Mouse (Mus musculus): ENCODE measurements at regions not wholly inside any gene's neighbourhood (a gene's known extent, or its start where the extent isn't known, plus 50 kb on each side); places are given as distances from the start of the nearest gene placed in this dataset.

DNA sequence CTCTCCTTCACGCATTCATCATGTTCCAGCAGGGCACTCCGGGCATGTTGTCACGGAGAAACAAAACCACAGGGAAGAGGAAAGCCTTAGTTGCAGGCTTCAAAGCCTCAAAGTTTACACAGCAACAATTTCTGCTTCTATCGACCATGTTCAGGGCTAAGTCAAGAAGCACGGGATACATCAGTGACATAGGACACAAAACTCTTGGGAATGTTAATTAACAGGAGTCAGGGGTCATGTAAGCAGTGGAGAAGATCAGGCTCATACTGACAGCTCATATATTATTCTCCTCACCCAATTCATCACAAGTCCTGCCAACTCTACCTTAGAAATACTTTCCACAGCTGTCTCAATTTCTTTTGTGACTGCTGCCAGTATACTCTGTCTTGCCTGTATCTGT is 133.0 kb upstream of the Btbd3 start:
- DNase-seq (ENCODE audit: extremely low read depth, insufficient read length, low spot score), result no peak

DNA sequence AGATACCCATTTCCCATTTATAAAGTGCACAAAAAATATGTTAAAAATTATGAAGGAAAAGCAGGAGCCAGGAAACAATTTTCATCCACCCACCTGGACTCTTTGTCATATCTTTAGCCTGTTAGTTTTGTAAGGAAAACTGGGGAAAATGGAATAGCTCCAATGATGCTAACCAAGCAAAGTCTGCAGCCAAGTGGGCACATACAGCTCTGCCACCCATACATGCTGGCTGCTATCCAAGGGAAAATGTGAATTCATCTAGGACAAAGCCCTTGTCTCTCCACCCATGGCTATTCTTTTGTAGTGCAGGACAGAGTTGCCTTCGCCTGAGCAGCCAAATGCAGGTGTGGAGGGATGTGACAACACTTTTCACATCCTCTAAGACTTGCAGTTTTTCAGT is 135.5 kb upstream of the Btbd3 start:
- DNase-seq (ENCODE audit: extremely low read depth, insufficient read length, low spot score), result no peak

DNA sequence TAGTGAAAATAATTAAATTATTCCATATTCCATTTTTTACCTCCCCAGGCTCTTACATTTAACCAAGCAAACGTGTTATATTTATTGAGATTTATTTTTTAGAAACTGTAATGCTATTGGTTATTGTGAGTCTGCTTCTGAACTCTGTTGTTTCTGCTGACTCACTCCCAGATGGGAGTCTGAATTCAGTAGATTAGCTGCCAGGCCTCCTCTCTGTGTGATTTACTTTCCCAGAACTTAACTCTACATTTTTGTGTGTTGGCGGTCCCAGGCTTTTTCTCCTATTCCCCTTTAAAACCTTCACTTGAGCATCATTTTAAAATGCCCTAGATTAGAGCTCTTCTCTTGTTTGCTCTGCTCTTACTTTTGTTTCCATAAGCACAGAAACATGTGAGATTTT is 136.2 kb upstream of the Btbd3 start:
- DNase-seq (ENCODE audit: extremely low read depth, insufficient read length, low spot score), result no peak

DNA sequence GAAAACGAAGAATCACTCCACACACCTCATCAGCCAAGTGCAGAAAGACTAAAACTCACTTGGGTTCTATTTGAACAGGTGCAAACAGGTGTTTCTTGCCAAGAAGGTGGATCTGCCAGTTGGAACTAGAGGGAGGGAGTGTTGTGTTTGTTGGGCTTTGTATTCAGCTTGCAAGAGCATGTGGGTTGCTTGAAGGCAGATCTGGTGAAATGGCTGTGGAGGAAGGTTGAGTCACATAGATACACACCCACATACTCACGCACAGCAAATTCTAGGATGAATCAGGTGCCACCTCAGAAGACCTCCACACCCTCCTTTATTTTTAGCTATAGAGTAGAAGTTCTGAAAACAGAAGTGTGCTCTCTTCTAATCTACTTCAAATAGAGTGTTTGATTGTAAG is 156.6 kb upstream of the Btbd3 start:
- no peak for DNase-seq (ENCODE audit: extremely low read depth, insufficient read length, low spot score)

DNA sequence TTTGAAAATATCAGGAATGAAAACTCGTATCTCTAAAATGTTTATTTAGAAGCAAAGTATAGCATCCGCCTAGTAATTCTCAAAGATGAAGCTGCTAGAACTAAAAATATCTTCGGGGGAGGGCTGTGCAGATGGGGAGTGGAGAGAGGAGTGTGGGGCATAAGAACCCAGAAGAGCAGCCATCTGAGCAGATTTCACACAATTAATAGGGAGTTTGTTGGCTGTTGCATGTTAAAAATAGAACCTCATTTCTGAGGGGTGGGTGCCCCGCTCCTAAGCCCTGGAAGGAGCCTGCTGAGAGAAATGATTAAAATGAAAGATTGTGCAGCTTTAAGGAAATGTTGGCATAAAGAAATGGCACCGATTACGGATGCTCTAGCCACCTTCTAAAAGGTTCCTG is 171.0 kb upstream of the Btbd3 start:
- no peak for DNase-seq (ENCODE audit: extremely low read depth, insufficient read length, low spot score)

DNA sequence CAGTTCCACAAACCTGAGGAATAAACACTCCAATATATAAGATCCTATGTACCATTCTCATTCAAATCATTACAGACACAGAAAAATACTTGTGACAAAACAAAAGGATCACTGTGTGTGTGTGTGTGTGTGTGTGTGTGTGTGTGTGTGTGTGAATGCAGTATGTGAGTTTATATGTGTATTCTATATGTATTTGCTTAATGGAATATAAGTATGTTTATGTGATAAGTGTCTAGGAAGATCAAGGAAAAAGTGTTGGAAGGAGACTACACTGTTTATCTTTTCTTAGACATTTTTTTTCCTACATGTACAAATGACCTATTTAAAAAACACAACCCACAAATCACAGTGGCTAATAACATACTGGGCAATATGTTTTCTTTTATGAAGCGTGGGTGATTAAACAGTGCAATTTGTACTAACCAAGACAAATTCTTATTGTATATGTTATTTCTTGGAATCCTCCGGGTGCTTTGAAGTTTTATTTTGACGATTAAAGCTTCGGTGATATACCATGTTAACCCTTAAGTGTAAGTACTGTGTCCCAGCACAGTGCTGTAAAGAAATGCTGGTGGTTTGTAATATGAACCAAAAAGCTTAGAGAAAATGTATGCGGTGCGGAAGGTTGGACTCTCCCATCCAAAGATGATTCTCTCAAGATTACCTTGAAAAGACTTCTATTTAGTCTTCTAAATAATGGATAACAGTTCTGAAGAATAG is 171.6 kb upstream of the Btbd3 start:
- no peak for DNase-seq (ENCODE audit: extremely low read depth, insufficient read length, low spot score)

DNA sequence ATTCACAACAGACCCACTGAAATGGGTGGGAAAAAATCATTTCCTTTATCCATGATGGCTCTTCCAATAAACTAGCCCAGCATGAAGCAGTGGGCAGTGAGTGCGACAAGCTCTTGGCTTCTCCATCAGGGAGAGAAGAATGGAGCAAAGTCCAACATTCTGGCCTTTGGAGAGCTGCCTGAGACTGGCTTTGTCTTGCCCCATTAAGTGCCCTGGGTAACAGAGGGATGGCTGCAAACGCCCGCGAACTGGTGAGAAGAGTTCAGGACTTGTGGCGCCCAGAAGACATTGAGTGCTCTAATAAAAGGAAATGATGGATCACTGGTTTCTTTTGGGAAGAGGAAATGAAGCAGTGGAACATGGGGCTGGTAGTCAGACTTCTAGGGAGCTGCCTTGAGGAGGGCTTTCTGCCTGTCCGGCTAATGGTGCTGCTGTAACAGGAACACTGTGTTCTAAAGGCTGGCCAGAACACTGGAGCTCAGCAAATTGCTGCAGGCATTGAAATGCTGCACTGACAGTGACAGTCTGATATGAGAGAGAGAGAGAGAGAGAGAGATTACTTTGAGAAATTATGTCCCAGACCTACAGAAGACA is 182.2 kb upstream of the Btbd3 start:
- no peak for DNase-seq (ENCODE audit: extremely low read depth, insufficient read length, low spot score)

DNA sequence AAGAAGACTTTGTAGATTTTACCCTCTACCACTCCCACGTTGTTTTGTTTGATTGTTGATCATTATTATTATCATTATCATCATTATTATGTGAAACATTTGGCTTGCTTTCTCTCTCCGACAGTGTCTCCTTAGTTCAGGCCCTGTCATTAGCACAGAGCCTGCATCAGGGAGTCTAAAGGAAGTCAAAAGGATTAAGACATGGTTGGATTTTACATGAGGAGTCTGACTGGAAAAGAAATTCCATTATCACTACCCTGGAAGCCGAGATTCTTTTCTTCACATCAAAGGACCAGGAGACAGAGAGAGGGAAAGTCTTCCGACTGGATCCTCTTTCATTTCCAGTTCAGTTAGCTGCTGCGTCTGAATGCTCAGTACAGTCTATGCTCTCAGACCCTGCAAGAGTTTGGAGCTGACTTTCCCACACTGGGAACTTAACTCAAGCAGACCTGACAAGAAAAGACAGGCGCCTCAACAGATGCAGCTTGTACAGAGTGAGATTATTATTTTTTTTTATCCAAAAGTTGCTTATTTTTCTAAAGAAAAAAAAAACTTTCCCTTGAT is 184.1 kb upstream of the Btbd3 start:
- DNase-seq (ENCODE audit: extremely low read depth, insufficient read length, low spot score), result no peak

DNA sequence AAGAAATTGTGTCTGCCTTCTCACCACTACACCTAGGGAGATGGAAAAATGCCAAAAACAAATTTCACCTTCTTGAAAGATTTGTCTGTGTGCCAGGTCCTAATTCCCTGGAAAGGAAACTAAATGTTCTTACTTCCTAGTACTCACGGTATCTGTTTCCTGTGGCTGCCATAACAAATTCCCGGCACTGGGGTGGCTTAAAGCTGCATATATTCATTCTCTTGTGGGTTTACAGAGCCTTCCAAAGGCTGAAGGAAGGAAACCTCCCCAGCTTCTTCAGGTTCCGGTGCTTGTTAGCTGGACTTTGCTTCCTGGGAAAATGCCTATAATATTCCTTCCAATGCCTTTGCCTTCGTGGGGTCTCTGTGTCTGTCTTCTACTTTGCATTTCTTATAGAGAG is 203.3 kb upstream of the Btbd3 start:
- DNase-seq (ENCODE audit: extremely low read depth, insufficient read length, low spot score), result no peak

DNA sequence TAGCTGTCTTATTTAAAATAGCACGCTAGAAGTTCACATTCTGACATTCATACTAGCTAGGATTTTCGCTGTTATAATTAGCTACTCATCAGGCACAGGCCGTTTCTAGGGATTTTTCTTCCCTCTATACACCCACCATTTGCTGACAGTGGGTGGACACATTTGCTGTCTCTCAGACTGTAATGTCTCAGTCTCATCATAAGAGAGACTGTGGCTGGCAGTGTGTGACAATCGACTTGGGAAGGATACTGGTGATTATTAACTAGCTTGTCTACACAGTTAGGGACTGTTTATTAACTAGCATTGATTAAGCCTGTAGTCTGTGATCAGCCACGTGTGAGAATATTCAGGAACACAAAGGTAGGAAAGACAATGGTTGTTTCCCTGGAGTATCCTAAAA is 208.0 kb upstream of the Btbd3 start:
- DNase-seq (ENCODE audit: extremely low read depth, insufficient read length, low spot score), result no peak

DNA sequence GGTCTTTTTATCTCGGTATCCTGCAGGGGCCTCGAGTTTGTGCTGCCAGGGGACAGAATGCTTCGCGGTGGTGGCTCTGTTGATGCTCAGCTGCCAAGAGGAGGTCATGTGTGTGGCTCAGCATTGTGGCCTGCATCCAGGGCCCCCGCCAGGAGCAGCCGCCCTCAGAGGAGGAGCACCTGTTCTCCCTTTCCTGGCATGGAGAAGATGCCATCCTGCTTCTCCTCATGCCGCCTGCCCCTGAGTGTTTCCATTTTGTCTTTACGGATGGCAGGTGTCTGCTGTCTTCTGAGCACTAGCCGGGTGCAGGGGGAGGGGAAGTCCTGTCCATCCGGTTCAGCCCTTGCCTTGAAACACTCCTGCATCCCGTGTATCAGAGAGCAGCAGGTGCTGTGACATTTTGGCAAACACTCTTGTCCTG is 208.6 kb upstream of the Btbd3 start:
- DNase-seq (ENCODE audit: extremely low read depth, insufficient read length, low spot score), result no peak

DNA sequence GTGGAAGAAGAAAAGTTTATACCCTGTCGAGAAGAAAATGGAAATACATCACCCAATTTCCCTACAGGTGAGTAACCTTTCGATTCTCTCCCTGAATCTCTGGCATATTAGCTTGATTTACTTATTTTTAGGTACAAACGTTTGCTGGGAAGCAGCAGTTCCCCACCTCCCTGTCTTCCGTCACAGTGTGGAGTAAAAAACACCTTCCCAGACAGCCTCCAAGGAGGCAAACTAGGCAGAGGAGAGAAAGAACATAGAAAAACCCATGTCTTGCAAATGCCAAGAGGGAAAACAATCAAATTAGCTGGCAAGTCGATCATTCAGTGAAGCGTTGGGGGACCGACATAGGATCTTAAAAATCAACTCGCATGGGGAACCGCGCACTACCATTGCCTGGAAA is 209.0 kb upstream of the Btbd3 start:
- no peak for DNase-seq (ENCODE audit: extremely low read depth, insufficient read length, low spot score)

DNA sequence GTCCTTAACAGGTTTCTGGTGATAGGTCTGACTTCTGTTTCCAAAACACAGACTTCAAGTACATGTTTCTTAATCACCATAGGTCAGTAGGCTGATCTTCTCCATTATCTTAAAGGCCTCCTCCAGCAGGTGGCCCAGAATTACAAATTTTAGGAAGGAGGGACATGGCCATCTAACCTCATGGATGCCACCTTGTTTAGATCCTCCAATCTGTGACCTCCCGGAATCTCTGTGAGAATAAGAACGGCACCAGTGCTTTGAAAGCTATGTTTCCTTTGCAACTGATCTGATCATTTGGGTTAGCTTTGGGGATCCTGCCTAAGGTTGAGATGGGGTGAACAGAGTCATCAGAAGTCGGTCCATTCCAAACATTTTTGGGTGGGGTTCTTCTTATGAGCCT is 209.4 kb upstream of the Btbd3 start:
- DNase-seq (ENCODE audit: extremely low read depth, insufficient read length, low spot score), result no peak

DNA sequence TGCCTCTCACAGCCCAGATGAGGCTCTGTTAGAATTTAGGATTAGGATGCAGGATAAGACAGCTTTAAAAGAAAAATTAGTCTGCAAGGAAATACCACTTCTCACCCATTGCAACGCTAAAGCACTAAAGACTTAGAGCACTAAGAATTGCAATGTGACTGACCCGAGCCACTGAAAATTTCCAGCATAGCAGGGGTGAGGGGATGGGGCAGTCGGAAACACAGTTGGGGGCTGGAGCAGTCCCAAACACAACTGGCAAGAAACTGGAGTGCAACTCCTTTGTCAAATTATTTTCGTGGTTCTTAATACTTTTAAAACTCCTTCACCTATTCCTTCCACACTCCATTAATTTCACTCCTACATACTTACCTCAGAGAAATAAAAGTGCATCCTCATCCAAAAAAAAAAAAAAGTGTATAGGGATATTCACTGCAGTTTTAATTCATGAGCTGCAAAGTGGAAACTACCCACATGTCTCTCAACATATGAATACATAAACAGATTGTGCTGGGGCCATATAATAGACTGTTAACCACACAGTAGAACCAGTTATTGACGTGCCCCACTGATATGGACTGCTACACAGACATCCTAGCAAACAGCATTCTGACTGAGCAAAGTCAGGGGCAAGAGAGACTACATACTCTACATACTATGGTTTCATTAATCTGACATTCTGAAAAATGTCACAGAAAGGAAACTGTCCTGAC is 210.3 kb upstream of the Btbd3 start:
- no peak for DNase-seq (ENCODE audit: extremely low read depth, insufficient read length, low spot score)

DNA sequence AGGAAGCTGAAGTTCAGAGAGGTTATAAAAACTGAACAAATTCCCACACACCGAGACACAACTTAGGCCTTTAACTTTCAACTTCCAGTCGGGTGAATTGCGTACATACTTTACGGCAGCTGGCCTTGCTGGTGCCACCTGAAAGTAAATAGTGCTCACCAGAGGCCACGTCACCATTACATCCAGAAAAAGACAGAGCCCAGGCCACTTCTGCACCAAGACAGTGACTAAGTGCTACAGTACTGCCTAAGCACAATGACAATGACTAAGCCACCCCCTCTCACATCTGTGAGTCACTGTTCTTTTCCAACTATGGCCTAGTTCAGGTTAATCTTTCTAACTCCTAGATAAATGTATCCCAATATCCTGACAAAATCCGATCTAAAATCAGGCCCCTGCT is 215.7 kb upstream of the Btbd3 start:
- no peak for DNase-seq (ENCODE audit: extremely low read depth, insufficient read length, low spot score)

DNA sequence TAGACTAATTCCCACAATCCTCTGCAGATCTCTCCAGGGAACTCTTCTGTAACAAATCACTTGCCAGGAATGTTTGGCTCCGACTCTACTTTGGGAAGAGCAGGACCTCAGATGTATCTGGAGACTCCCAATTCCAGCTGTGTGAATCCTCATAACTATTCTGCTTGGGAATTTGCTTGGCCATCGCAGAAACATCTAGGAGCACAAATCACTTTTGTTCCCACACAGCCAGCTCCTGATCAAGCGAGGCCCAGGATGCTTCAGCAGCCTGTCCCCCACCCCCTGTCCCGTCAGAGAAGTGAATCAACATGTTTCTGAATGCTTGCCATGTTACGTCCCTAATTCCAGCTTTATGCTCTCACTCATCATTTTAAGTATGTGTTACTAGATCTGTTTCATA is 216.1 kb upstream of the Btbd3 start:
- DNase-seq (ENCODE audit: extremely low read depth, insufficient read length, low spot score), result no peak

DNA sequence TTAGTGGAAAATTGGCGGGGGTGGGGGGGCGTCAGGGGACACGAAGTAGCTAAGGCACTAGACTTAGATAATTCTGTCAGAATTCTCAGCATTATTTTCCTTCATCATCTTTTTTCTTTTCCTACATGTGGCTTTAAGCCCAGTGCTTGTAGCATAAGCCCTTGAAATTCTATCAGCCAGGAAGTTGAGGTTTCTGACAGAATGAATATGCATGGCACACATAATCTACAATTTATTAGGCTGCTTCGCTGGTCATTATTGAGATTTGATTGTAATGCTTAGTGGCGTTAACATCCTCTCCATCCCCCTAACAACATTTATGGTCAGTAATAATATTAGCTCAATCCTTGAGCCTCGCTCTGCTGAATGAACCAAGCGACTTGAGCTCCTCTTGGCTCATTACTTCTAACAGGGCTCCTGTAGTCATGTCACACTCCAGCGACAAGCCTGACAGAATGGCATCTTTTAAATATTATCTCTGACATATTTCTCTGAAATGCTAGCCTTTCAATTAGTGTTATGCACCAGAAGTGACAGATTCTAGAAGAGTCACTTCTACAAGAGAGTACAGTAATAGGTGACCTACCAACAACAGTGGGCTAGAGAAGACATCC is 222.1 kb upstream of the Btbd3 start:
- no peak for DNase-seq (ENCODE audit: extremely low read depth, insufficient read length, low spot score)

DNA sequence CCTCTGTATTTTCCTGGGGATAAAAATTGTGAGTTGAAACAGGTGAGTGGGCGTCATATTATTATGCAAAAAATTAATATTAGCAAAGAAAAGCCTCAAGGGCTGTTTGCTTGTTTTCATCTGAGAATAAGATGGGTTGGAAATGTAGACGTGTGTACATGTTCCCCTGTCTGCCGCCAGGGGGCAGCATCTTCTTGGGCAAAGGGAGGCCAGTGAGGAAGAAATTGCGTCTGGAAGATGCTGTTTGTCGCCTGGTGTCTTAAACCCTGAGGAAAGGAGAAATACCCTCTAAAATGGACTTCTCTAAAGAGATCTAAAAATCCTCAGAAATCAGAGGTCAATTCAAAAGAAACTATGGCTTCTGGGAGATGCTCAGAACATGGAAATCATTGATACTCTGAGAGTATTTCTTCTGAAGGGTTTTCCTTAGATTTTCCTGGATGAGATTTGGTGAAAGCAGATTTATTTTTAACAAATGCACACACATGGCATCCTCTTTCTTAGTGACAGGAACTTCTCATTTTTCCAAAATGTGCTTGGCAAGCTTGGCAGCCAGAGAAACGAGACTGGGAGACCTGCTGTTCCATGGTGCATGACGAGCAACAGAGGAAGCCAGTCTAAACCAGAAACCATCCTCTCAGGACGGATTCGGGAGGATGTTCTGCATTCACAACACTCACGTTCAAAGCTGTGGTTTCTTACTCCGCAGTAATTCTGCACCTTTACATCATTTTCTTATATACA is 222.8 kb upstream of the Btbd3 start:
- DNase-seq (ENCODE audit: extremely low read depth, insufficient read length, low spot score), result no peak

DNA sequence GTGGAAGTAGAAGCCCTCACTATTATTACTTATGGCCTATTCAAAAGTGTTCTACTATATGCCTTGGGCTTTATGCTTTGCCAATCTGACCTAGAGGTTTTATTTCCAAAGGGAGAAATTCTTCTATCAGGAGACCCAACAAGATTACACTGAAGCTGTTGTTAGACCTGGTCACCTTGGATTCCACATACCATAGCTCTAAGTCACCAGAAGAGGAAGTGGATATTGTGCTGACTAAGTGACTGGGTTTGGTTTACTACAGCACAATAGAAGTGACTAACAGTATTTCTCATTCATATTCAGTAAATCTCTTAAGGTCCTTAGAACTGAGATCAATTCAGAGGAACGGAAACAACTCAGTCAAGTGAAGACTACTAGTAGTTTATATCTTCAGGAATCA is 229.0 kb upstream of the Btbd3 start:
- DNase-seq (ENCODE audit: extremely low read depth, insufficient read length, low spot score), result no peak

DNA sequence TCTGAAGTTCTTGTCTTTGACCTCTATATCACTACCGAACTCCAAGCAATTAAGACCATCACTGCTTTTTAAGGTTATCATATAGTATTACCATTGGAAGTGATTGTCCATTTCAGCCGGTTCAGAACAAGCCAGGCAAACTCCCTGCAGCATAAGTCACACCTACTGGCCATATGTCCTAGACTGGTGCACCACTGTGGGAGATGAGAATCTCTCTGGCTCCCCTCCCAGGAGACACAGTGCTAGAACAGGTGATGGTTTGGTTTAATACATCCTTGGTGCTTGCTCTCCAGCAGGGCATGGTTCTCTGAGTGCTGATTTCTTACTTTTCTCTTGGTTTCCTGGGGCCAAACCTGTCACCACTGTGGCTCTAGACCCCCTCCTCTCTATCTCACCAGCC is 232.8 kb upstream of the Btbd3 start:
- no peak for DNase-seq (ENCODE audit: extremely low read depth, insufficient read length, low spot score)

DNA sequence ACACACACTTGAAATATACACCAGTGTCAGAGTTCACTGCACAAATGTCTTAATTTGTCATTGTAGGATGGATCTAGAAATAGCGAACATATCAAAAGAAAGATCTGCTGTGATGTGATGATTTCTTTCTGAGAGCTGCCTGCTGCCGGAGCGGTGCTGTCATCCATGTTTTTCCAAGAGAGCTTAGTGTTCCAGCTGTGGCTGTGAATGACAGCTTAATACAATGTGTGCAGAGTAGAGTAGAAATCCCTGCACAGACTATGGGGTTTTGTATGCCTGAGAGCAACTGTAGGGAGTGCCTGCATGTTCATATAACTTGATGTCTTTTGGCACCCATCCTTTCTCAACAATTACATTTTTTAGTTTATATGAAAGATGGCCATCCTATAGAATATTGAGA is 274.6 kb upstream of the Btbd3 start:
- DNase-seq (ENCODE audit: extremely low read depth, insufficient read length, low spot score), result no peak
